Comparison of ENCODE assay signal across 9 mouse cellular contexts in genomic region chr11:101658751-101659558, GRCm38 (mm10). TPM values are rescaled to one million over a fixed set of nuclear protein-coding genes. Genes with fewer than 3 reads are reported as not detected.
DNase-seq lines count a peak whose midpoint lies in the region; ATAC-seq and TF ChIP-seq lines count a peak whose summit lies in the region.
"Had no signal": no experiment of that assay in that cellular context is flagged by ENCODE, and none has a peak within 500 bp of the region (broad histone marks: within the 10 kb centered on the region; RNA-seq: fewer than 3 reads in every experiment).

No protein-coding gene starts in this region.

- TF ChIP-seq CTCF in liver, adult 2 months (IDR thresholded peaks at IDR 0.05; ENCODE audit: low read depth, low read length) = peak; percentile 52

- no peaks in the 10 kb centered on the region for H3K79me2 ChIP-seq in liver, adult 2 months (ENCODE audit: control insufficient read depth, insufficient read depth, low read length)

- no peak overlapping the region for H3K4me3 ChIP-seq in liver, adult 2 months (ENCODE audit: insufficient read depth, low read depth, low read length)

- TF ChIP-seq POLR2A in liver, adult 2 months (IDR thresholded peaks at IDR 0.05; ENCODE audit: extremely low read depth, insufficient read depth, low read length) = no peak

- 19% methylated on average over 10 of the region's 10 CpGs for WGBS in liver, adult 2 months

- peak overlapping the region; percentile 48 for H3K27ac ChIP-seq in liver, adult 2 months (replicated peaks; ENCODE audit: insufficient read depth, low read depth, low read length)

- no peak overlapping the region for H3K9ac ChIP-seq in liver, adult 2 months (ENCODE audit: low read depth, low read length)

- ATAC-seq in frontal cortex, adult (ENCODE audit: low TSS enrichment) = peak; percentile 33; the same call in 1 of the 2 replicates
- peak; percentile 69 for ATAC-seq in inflammation-experienced regulatory T-cells, adult 6 months
- peak; percentile 49 for ATAC-seq in monocyte, adult 5-6 weeks (replicated peaks; ENCODE audit: insufficient number of reproducible peaks, low FRiP score, low TSS enrichment, poor library complexity, severe bottlenecking)

- DNase-seq in right cerebral cortex, adult 18-20 months = peak; percentile 46
- no peak for DNase-seq in right cerebral cortex, postnatal 36 days (ENCODE audit: low spot score in 2 of 2)
- peak; percentile 60 for DNase-seq in cerebellum, adult 8-10 months
- DNase-seq in liver, adult 2 months (ENCODE audit: extremely low read depth, low read depth, low spot score) = peak; percentile 76
- DNase-seq in telencephalon, adult 2 months (ENCODE audit: low read depth, low spot score) = peak; percentile 72

- peaks cover 17% of the 10 kb centered on the region for H3K4me1 ChIP-seq in liver, adult 2 months (ENCODE audit: control insufficient read depth, insufficient read depth, low read length)

- no peaks in the 10 kb centered on the region for H3K36me3 ChIP-seq in liver, adult 2 months (ENCODE audit: control insufficient read depth, insufficient read depth, low read length)

- H3K27me3 ChIP-seq in liver, adult 2 months (ENCODE audit: control insufficient read depth, insufficient read depth, low read length) = no peaks in the 10 kb centered on the region

RNA-seq across cellular contexts. Expression of gene Arl4d, which starts 6.4 kb away (rescaled TPM):
- polyA plus RNA-seq in inflammation-experienced regulatory T-cells, adult 6 months (2017; shearing (Covaris generic)) = 1 to 10 TPM in 1 of 3 experiments, under 1 TPM in 1, not detected in 1; 0.40 to 1.6 TPM
- total RNA-seq in liver, adult 2 months (2014; rRNA removed) = 55.4 and 87.9 TPM in 2 replicates
- 21.0 and 22.4 TPM in 2 replicates for polyA plus RNA-seq in liver, adult 2 months (2012; rRNA removed)
- 19.6 to 120 TPM (median 27.2 TPM) in 3 replicates for total RNA-seq in monocyte, adult 5-6 weeks (2017)

RNA-seq across cellular contexts. Expression of gene Rdm1, which starts 32.0 kb away (rescaled TPM):
- polyA plus RNA-seq in inflammation-experienced regulatory T-cells, adult 6 months (2017; shearing (Covaris generic)) = 10 to 100 TPM; 74.3 to 80.3 (median 78.1) TPM
- 10.3 and 12.9 TPM in 2 replicates for total RNA-seq in liver, adult 2 months (2014; rRNA removed)
- polyA plus RNA-seq in liver, adult 2 months (2012; rRNA removed) = 12.1 and 12.4 TPM in 2 replicates
- total RNA-seq in monocyte, adult 5-6 weeks (2017) = 9.4 to 22.4 TPM (median 18.2 TPM) in 3 replicates

RNA-seq across cellular contexts. Expression of gene Gm11634, which starts 59.9 kb away (rescaled TPM):
- under 1 TPM in 2 of 3 experiments, not detected in 1; 0.49 to 0.62 TPM for polyA plus RNA-seq in inflammation-experienced regulatory T-cells, adult 6 months (2017; shearing (Covaris generic))
- not detected in 2 replicates for total RNA-seq in liver, adult 2 months (2014; rRNA removed)
- polyA plus RNA-seq in liver, adult 2 months (2012; rRNA removed) = not detected in 2 replicates
- not detected in 3 replicates for total RNA-seq in monocyte, adult 5-6 weeks (2017)
- polyA plus RNA-seq: frontal cortex, adult 2 months had no signal

Comparison
In these comparisons a context has a peak if more than half of its experiments do, and no peak if none do; other contexts are left out.
1. DNase-seq: peak in right cerebral cortex, adult 18-20 months (single experiment), cerebellum, adult 8-10 months (single experiment), liver, adult 2 months (single experiment) and telencephalon, adult 2 months (single experiment); none in right cerebral cortex, postnatal 36 days (0 of 2).
2. Peak in every context shown above with its lines, with median percentiles within 50 percentile points of each other: ATAC-seq.